Mouse (Mus musculus): ENCODE data around the gene Cd72.
"Not testable (repeated sequence)": the region's sequence is repeated elsewhere in the genome, so short reads cannot be mapped to it uniquely, and the experiment has no call there.

The Cd72 gene

DNA sequence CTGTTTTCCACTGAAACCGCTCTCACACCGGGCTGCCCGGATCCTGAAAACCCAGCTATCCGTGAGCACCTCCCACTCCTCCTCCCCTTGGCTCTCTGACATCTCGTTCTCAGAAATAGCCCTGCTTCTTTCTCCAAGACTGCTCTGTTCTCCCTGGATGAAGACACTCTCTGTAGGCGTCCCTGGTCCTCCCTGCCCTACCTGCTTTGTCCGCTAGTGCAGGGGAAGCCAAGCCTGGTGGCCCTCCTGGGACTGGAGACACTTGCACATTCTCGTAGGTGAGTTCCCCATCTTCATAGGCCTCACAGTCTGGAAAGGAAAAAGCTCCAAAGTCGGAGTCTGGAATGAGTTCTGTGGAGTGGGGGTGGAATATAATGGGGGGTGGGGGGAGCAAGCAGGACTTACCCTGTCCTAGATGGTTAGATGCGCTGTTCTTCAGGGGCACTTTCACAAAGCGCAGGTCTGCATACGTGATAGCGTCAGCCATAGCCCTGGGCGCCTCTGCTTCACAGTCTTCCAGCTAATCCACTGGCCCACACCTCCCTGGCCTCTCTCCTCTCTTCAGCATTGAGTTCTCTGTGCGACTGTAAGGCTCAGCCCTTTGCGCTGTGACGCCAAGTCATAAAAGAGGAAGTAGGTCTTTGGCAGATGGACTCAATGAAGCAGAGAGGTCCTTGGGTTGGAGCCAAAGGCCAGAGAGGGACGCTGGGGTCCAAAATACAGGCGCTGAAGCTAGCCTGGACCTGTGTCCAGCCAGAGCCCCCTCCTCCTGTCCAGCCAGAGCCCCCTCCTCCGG, at the start of gene Cd72:
Gene Cd72, minus strand, starts transcription at position 588 of the 796 bp plus-strand sequence.
- DNase-seq (ENCODE audit: low spot score) = peak; percentile 21

DNA sequence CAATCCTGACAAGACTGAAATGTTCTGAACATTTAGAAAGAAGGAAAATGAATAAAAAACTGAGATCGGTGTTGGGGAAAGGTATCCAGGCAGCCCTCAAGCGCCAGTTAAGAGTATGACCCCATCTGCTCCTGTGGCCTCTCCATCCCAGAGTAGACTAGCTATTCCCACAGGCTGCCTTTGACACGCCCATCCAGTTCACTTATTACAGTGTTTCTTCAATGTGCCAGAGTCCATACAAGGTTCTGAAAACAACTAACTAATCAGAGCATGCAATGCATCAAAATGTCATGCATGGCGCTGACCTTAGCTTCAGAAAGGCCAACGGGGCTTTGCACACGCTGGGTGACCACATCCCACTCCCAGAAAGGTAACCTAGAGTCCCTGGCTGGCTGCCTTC, 49.1 kb upstream of the Cd72 start:
- DNase-seq (ENCODE audit: low spot score) = no peak

- no peak for DNase-seq (ENCODE audit: low spot score)
Observed at GRCm38 (mm10) chr4:43503041-43503440, 48.6 kb upstream of the Cd72 start.

GRCm38 (mm10) chr4:43499407-43500333, 45.2 kb upstream of the Cd72 start, which contains the start of gene Arhgef39:
Gene Arhgef39 (minus strand): TSS chr4:43499695.
- peak; percentile 92 for DNase-seq (ENCODE audit: low spot score)

- DNase-seq (ENCODE audit: low spot score) = peak; percentile 83
Observed at GRCm38 (mm10) chr4:43498983-43499382, 44.6 kb upstream of the Cd72 start.

DNA sequence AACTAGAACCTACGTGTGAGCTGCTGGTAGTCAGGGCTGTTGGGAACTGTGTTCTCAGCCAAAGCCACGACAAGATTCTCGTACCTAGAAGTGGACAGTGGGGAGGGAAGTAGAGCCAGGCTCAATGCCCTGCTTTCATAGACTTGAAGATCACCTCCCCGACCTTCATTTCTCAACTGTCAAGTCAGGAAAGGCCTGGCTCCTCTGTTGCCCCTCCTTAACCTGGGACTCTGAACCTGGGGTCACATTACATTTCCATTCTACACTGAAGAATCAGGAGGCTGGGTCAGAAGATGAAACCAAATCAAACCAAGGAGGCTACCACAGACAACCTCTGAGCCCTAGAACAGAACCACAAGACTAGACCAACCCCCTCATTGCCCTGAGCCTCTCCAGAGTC, 43.5 kb upstream of the Cd72 start:
- no peak for DNase-seq (ENCODE audit: low spot score)

- no peak for DNase-seq (ENCODE audit: low spot score)
Observed at GRCm38 (mm10) chr4:43497405-43497804, 43.0 kb upstream of the Cd72 start.

DNA sequence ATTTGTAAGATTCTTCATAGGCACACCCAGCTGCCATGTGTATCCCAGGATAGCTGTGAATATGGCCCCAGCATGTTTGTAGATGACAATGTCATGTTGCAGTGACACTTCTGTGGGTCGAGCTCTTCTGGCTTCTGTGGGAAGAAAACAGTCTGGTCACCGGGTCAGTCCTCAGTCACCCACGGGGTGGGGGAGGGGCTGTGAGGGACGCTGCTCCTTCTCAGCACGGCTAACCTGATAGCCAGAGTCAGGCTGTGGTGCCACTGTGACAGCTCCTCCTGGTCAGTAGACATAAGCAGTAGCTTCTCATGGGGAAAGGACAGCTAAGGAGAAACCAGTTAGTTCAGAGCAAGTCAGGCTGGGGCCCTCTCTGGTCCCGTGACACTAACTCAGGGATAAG, 42.2 kb upstream of the Cd72 start:
- no peak for DNase-seq (ENCODE audit: low spot score)

DNA sequence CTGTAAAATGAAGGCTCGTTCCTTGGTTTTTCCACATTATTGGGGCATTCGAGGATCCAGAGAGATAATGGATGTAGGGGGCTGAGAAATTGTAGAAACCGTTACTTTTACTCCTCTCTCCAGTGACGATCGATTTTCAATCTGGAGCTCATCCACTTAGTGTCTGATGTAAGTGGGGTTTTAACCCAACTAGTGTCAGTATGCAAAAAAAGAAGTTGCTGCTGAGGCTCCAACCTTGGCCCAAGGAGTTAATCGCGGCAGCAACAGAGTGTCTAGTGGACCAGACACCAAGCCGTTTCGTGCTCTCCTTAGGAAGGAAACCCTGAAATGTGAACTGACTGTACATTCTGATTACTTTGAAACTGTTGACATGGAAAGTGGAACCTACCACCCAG, 39.4 kb upstream of the Cd72 start:
- DNase-seq (ENCODE audit: low spot score) = peak; percentile 35

- peak; percentile 98 for DNase-seq (ENCODE audit: low spot score)
Observed at GRCm38 (mm10) chr4:43493186-43493845, 38.9 kb upstream of the Cd72 start.

DNA sequence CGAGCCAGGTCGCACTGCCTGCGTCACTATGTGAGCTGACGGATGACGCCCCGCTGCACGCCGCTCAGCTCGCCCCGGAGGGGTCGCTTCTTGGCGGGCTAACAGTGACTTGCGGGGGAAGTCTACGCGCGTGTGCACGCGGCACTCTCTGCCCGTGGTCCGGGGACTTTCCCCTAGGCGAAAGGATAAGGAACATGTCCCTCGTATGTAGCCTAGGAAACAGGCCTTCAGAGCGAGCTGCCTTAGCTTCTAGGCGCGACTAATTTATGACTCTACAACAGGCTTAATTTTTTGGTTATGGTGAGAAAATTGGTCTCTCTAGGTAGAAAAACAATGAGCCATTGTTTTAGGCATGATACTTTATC, 38.4 kb upstream of the Cd72 start, which contains the start of gene Ccdc107:
Gene Ccdc107, plus strand, starts transcription at position 80 of the 365 bp plus-strand sequence.
- DNase-seq (ENCODE audit: low spot score) = peak; percentile 95

DNA sequence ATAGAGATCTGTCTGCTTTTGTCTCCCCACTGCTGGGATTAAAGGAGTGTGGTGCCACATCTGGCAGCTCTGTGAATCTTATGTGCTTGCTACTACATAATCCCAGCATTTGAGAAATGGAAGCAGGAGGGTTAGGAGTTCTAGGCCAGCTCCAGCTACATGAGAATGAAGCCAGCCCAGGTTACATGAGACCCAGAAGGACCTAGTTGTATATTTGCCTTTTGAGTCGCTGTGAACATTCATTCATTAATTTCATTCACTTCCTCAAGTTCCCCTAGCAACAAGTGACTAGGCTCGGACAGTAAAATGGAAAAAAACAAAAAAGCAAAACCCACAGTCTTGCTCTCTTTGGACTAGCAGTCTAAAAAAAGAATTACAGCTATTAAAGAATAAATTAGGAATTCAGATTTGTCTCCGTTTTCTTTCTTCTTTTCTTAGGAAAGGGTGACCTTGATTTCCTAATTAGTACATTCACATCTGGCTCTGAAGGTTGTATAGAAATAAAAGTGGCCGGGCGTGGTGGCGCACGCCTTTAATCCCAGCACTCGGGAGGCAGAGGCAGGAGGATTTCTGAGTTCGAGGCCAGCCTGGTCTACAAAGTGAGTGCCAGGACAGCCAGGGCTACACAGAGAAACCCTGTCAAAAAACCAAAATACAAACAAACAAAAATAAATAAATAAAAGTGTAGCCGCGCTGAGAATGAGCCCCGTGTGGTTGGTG, 37.8 kb upstream of the Cd72 start:
- no peak for DNase-seq (ENCODE audit: low spot score)

DNA sequence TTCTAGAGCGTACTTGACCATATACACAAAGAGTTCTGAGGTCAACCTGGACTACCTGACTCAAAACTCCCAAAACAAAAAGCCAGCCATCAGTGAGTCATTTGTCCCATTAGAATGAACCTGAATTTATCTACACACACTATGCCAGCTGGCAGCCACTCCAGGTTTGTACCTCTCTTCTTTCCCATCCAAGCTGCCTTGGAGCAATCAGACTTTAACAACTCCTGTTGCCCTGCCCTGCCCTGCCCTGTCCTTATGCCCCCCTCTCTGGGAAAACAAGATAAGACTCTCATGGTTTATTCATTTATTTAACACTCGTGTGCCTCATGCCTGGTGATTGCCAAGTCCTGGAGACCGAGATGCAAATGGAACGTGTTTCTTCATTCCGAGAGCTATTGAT, 36.4 kb upstream of the Cd72 start:
- no peak for DNase-seq (ENCODE audit: low spot score)

GRCm38 (mm10) chr4:43489611-43490010, 35.2 kb upstream of the Cd72 start:
- no peak for DNase-seq (ENCODE audit: low spot score)

- DNase-seq (ENCODE audit: low spot score) = not testable (repeated sequence)
Observed at GRCm38 (mm10) chr4:43485666-43486065, 31.2 kb upstream of the Cd72 start.

DNA sequence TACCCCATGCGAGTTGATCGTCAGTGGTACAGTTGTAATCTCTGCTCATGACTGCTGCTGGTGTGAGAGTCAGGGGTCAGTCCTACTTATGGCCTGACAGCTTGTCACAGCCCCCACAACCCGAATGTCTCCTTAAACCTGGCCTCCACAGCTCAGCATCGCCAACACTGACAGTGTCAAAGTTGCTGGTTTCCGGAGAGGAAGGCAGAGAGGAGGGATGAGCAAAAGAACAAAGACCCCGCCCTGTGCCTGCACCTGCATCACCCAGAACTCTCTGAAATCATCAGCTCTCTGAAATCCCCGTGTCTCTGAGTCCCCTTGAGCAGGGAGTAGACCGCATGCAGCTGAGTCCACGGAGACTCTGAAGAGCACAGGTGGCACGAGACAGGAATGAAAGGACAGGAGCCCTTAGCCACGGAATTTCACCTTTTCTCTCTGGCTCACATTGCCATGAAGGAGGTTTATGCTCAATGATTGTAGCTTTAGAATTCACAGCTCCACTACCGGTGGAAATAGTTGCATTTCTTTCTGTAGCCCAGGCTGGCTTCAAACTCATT, 29.2 kb upstream of the Cd72 start, which contains the start of gene Sit1:
Gene Sit1, minus strand, starts transcription at position 200 of the 557 bp plus-strand sequence.
- DNase-seq (ENCODE audit: low spot score) = no peak

DNA sequence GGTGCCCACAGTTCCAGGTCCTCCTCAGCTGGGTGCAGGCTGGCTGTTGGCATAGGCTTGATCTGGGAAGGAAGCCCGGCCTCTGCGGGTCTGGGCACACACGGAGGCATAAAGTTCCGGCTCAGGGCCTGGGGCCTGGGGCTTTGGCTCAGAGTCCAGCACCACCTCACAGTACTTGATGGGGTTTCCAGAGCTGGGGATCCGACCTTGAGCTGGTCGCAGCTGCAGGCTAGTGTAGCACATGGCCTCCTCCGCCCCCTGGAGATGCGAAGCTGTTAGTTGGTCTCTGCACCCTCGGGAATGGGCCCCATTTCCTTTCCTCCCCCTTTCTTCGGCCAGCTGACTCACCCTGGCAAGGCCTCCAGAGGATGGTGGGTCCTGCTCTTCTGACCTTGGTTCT, 28.2 kb upstream of the Cd72 start:
- no peak for DNase-seq (ENCODE audit: low spot score)

DNA sequence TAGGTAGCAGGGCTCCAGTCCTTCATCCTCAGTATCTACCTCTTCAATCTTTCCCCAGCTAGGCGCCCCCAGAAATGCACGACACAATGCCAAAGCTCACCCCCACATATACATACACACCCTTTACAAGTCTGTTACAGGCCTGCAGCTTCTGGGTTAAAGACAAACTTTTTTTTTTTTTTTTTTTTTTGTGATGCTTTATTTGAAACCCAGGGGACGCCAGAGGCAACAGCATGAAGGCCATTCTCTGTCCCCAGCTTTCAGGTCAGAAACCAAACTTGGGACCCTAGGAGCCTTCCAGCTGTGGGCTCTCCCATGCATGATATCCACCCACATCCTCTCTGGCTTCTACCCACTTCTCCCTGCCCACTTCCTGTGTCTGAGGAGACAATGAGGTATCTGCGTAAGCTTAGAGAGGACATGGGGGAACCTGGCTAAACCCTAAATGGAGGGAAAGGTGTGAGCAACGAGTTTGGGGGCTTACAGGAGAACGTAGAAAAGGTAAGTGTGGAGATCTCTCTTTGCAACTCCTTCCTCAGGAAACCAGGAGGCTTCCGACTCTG, 27.5 kb upstream of the Cd72 start:
- no peak for DNase-seq (ENCODE audit: low spot score)

- no peak for DNase-seq (ENCODE audit: low spot score)
Observed at GRCm38 (mm10) chr4:43480985-43481384, 26.6 kb upstream of the Cd72 start.

DNA sequence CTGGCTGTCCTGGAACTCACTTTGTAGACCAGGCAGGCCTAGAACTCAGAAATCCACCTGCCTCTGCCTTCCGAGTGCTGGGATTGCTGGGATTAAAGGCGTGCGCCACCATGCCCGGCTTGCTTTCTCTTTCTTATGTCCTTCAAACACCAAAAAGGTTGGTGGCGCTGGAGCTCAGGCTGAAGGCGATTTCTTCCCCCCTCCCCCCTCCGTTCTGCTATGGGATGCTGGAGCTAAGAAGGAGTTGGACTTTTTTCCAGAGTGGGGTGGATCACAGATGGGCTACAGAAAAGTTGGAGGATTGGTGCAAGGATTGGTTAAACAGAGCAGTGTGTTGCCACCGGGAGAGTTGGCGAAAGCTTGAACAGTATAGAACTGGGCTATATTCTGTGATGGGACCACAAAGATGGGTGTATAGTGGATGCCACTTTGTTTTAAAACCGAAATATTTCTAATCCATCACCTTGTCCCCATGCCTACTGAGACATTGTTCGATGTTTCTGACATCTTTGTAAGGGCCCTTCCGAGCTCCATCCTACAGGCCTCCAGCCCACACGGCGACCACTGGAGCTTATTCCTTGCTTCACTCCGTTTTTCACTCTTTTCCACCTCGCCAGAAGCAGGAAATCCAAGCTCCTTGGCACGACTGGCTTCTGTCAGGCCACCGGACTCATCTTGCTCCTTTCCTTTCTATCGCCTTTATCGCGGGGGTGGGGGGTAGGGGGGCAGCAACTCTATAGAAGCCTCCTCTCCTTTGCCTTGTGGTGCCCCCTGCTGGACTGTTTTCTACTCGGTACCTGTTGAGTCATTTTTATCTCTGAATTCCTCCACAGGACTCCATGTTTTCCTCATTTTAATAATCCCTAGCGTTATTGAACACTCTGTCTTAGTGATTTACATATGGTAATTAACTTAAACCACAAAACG, 24.7 kb upstream of the Cd72 start:
- peak; percentile 82 for DNase-seq (ENCODE audit: low spot score)

Measured in embryo, embryonic 10 days (tissue).